Mouse (Mus musculus): ENCODE results near the gene Ier2.

DNA sequence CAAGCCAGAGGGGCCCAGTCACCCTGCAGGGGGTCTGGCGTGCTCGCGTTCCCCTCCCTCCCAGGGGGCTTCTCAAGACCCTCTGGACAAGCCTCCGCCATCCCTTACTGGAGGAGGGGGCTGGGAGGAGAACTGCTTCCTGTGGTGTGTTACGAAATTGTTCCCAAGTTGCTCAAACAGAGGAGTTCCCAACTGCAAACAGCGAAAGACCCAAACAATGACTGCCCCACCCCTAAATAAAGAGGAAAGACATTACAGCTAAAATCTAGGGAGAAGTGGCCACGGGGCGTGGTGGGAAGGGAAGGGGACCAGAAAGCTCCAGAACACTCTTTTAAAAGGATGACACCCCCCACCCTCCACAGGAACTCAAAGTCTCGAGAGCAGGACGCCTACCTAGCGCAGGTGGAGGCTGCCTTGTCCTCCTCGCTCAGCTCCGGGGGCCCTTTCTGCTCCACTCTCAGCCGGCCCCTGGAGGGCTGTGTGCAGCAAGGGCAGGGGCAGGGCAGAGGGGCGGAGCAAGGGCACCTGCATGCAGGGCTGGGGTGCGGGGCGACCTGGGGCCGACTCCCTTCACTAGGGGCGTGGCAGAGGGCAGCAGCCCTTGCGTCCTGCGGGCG, 44.7 kb upstream of the Ier2 start:
- TF ChIP-seq CTCF (IDR thresholded peaks at IDR 0.05; ENCODE audit: low read depth, low read length) (no peak), TAL1 (conservative IDR thresholded peaks at IDR 0.05; ENCODE audit: low read depth, low read length) (no peak), GATA1 (IDR thresholded peaks at IDR 0.05; ENCODE audit: borderline replicate concordance, low read length) (no peak)
